12 mouse cellular contexts compared by ENCODE assay signal in genomic region chr12:109694801-109695430, GRCm38 (mm10).
DNase-seq lines count a peak whose midpoint lies in the region; ATAC-seq lines count a peak whose summit lies in the region.
"Had no signal": no experiment of that assay in that cellular context is flagged by ENCODE, and none has a peak within 500 bp of the region (broad histone marks: within the 10 kb centered on the region; RNA-seq: fewer than 3 reads in every experiment).

No protein-coding gene starts in this region.

- H3K27me3 ChIP-seq in midbrain, embryonic 13.5 days: no peaks in the 10 kb centered on the region
- H3K27me3 ChIP-seq in forebrain, embryonic 10.5 days (ENCODE audit: poor library complexity, severe bottlenecking): no peaks in the 10 kb centered on the region
- H3K27me3 ChIP-seq: midbrain, embryonic 15.5 days had no signal

- peaks cover 56% of the 10 kb centered on the region for H3K36me3 ChIP-seq in midbrain, embryonic 13.5 days
- H3K36me3 ChIP-seq in forebrain, embryonic 10.5 days (replicated peaks): peaks cover 98% of the 10 kb centered on the region

- WGBS in midbrain, embryonic 13.5 days: 96% methylated on average over 5 of the region's 5 CpGs
- WGBS in forebrain, embryonic 10.5 days: 91% methylated on average over 5 of the region's 5 CpGs

- H3K9me3 ChIP-seq in midbrain, embryonic 13.5 days: no peaks in the 10 kb centered on the region
- H3K9me3 ChIP-seq in forebrain, embryonic 10.5 days: no peaks in the 10 kb centered on the region
- H3K9me3 ChIP-seq: midbrain, embryonic 15.5 days had no signal

- no peak overlapping the region for H3K4me3 ChIP-seq in midbrain, embryonic 13.5 days (replicated peaks)
- no peak overlapping the region for H3K4me3 ChIP-seq in forebrain, embryonic 10.5 days
- H3K4me3 ChIP-seq: erythroblast, embryonic 14.5 days; midbrain, embryonic 15.5 days had no signal

- intact Hi-C loops in gastrocnemius, postnatal 36 days (cut with DNase I): loop anchor here (5.0 to 10.0 kb wide), 2 partner anchors 103 to 260 kb away; no protein-coding TSS in a partner anchor
- intact Hi-C loops in heart, postnatal 14 days (cut with DNase I): no loop called here

- no peak overlapping the region for H3K4me2 ChIP-seq in midbrain, embryonic 13.5 days (replicated peaks)
- H3K4me2 ChIP-seq: midbrain, embryonic 15.5 days had no signal

- H3K4me1 ChIP-seq in midbrain, embryonic 13.5 days (replicated peaks): no peaks in the 10 kb centered on the region
- H3K4me1 ChIP-seq in forebrain, embryonic 10.5 days: no peaks in the 10 kb centered on the region
- H3K4me1 ChIP-seq: midbrain, embryonic 15.5 days had no signal

- no peak for ATAC-seq in midbrain, embryonic 13.5 days
- ATAC-seq: midbrain, embryonic 15.5 days had no signal

- DNase-seq in gastrocnemius, adult 18-20 months (ENCODE audit: low spot score): peak; percentile 73
- no peak for DNase-seq in gastrocnemius, postnatal 4 days (ENCODE audit: low spot score in 2 of 2)
- DNase-seq in Muller cell, postnatal 12 days (ENCODE audit: inconsistent ontology term): peak; percentile 89
- peak; percentile 93 for DNase-seq in cerebellum, adult 9-10 months
- peak; percentile 73 to 75 for DNase-seq in gastrocnemius, postnatal 36 days
- DNase-seq in heart, postnatal 14 days: no peak
- DNase-seq in forebrain, embryonic 10.5 days (ENCODE audit: extremely low spot score, low spot score): no peak
- DNase-seq: heart, postnatal 4 days; kidney, adult 9 months had no signal

- no peak overlapping the region for H3K9ac ChIP-seq in midbrain, embryonic 13.5 days (replicated peaks)
- H3K9ac ChIP-seq: midbrain, embryonic 15.5 days had no signal

- H3K27ac ChIP-seq in midbrain, embryonic 13.5 days: no peak overlapping the region
- H3K27ac ChIP-seq in forebrain, embryonic 10.5 days: no peak overlapping the region
- H3K27ac ChIP-seq: midbrain, embryonic 15.5 days had no signal

Comparison
In these comparisons a context has a peak if more than half of its experiments do, and no peak if none do; other contexts are left out.
1. DNase-seq: peak in gastrocnemius, adult 18-20 months (single experiment), Muller cell, postnatal 12 days (single experiment), cerebellum, adult 9-10 months (single experiment) and gastrocnemius, postnatal 36 days (2 of 2); none in gastrocnemius, postnatal 4 days (0 of 2), heart, postnatal 14 days (0 of 2) and forebrain, embryonic 10.5 days (single experiment).